Mouse (Mus musculus): Measurements from ENCODE around the gene Hoxd9.

DNA sequence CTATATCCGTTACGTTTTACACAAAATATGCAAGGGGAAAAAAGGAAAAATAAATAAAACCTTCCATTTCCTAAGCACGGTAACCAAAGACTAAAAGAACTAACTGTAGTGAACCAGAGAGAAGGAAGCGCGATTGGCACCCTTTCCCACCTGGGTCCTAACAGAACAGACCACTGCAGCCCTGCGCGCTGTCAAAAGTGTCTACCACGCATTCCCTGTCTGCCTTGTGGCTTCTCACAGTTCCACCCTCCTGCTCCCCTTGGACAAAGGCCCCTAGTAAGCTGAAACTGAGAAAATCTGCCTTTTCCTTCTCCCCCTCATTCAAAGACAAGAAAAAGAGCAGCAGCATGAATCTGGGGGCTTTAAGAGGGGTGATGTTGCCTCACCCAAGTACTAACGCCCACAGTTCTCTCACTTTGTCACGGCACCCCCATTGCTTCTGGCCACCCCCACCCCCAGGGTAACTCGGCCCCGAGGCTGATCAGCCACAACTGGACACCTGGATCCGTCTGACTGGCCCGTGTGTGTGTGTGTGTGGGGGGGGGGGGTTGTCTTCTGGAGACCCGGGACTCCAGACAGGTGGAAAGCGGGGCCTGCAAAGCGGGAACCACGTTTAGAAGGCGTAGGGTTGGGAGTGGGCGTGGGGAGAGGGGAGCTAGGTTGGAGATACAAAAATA lies 42.6 kb upstream of the Hoxd9 start:
- TF ChIP-seq POLR2A (IDR thresholded peaks at IDR 0.05; ENCODE audit: borderline replicate concordance, low read depth, low read length) (no peak), CTCF (IDR thresholded peaks at IDR 0.05; ENCODE audit: low read depth, low read length) (no peak)
